Mouse (Mus musculus): Measurements from ENCODE around the gene Gm49450. TPM values are rescaled to one million over a fixed set of nuclear protein-coding genes. Genes with fewer than 3 reads are reported as not detected.
"Not testable (repeated sequence)": the region's sequence is repeated elsewhere in the genome, so short reads cannot be mapped to it uniquely, and the experiment has no call there.

Gm49450 gene
- total and polyA plus RNA-seq, 3 experiments: 26.2 TPM; not detected in 2

DNA sequence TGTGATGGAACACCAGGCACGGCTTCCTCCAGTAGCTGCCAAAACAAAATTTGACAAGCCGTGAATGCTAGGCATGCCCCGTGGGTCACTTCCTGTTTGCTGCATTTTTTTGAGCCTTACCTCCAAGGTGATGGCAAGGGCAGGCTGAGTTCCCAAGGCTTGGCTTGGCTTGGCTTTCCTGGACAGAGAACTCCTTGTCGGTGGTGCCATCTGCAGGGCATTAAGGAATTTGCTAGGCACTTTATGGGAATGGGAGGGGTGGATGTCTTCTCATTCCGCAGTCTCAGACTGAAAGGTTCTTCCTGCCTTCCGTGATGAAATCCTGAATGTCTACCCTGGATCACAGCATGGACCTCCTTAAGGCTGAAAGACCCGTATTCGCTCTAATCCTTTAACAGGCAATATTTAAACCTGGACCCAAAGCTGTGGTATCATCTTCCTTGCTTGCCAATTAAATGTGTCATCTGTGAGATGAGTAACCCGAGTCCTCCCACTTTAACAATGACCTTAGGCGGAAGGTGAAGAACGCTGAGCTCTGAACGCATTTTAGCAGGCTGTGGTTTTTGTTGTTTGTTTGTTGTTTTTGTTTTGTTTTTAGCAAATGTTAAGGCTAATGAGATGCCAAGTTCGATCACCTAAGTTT is 24.6 kb downstream of the Gm49450 start:
- Histone ChIP-seq H3K27ac (peak overlapping the region; percentile 32; the same call in 1 of the 2 replicates), H3K4me1 (ENCODE audit: control insufficient read depth, insufficient read depth, low read length) (peaks cover 8% of the 10 kb centered on the region), H3K27me3 (ENCODE audit: control insufficient read depth, insufficient read depth, low read length) (no peaks in the 10 kb centered on the region), H3K9ac (ENCODE audit: low read depth, low read length) (no peak overlapping the region), H3K4me3 (no peak overlapping the region), H3K79me2 (replicated peaks; ENCODE audit: control insufficient read depth, insufficient read depth, low read length) (no peaks in the 10 kb centered on the region), H3K36me3 (ENCODE audit: control insufficient read depth, insufficient read depth, low read length) (peaks cover 6% of the 10 kb centered on the region)
- WGBS: 13% methylated on average over 13 of the region's 13 CpGs
- peak; percentile 66 to 80 for DNase-seq
- TF ChIP-seq CTCF (IDR thresholded peaks at IDR 0.05): peak; percentile 82
- TF ChIP-seq POLR2A (IDR thresholded peaks at IDR 0.05; ENCODE audit: insufficient read depth, low read depth, low read length): no peak
- TF ChIP-seq EP300 (IDR thresholded peaks at IDR 0.05; ENCODE audit: insufficient read depth, low read depth, low read length): peak; percentile 86
- intact Hi-C loops (cut with DNase I): loop anchor here (1.0 kb wide), 2 partner anchors 36 to 51 kb away; no protein-coding TSS in a partner anchor

- Histone ChIP-seq H3K27ac (no peak overlapping the region), H3K4me3 (no peak overlapping the region), H3K4me1 (ENCODE audit: control insufficient read depth, insufficient read depth, low read length) (peaks cover 6% of the 10 kb centered on the region), H3K36me3 (ENCODE audit: control insufficient read depth, insufficient read depth, low read length) (peaks cover 4% of the 10 kb centered on the region), H3K9ac (ENCODE audit: low read depth, low read length) (no peak overlapping the region), H3K27me3 (ENCODE audit: control insufficient read depth, insufficient read depth, low read length) (no peaks in the 10 kb centered on the region), H3K79me2 (replicated peaks; ENCODE audit: control insufficient read depth, insufficient read depth, low read length) (no peaks in the 10 kb centered on the region)
- intact Hi-C loops (cut with DNase I): no loop called here
- 85% methylated on average over 5 of the region's 5 CpGs for WGBS
- DNase-seq: no peak
- TF ChIP-seq EP300 (IDR thresholded peaks at IDR 0.05; ENCODE audit: insufficient read depth, low read depth, low read length) (no peak), POLR2A (IDR thresholded peaks at IDR 0.05; ENCODE audit: insufficient read depth, low read depth, low read length) (no peak), CTCF (IDR thresholded peaks at IDR 0.05) (no peak)
Measured at GRCm38 (mm10) chr15:98927566-98927965, 25.8 kb downstream of the Gm49450 start.

DNA sequence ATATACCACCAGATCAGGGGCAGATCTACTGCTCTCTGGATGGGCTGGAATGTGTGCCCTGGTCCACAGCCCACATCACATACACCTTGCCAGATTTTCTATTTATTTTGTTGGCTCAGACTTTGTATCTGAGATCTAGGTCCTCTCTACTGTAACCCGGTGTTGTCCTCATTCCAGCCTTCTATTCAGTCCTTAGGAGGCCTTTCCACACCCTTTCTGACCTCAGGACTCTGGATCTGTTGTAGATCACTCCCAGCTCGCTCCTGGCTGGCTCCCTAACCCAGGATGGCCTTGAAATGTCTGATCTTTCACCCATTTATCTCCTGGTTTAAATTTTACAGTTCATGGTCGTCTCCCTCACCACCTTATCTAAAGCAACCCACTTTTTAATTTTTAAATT is 28.7 kb downstream of the Gm49450 start:
- Histone ChIP-seq H3K27ac (no peak overlapping the region), H3K4me1 (ENCODE audit: control insufficient read depth, insufficient read depth, low read length) (peaks cover 4% of the 10 kb centered on the region), H3K36me3 (ENCODE audit: control insufficient read depth, insufficient read depth, low read length) (no peaks in the 10 kb centered on the region), H3K9ac (ENCODE audit: low read depth, low read length) (no peak overlapping the region), H3K79me2 (replicated peaks; ENCODE audit: control insufficient read depth, insufficient read depth, low read length) (no peaks in the 10 kb centered on the region), H3K27me3 (ENCODE audit: control insufficient read depth, insufficient read depth, low read length) (no peaks in the 10 kb centered on the region), H3K4me3 (no peak overlapping the region)
- WGBS: 51% methylated on average over 3 of the region's 3 CpGs
- no peak for DNase-seq
- TF ChIP-seq EP300 (IDR thresholded peaks at IDR 0.05; ENCODE audit: insufficient read depth, low read depth, low read length) (no peak), POLR2A (IDR thresholded peaks at IDR 0.05; ENCODE audit: insufficient read depth, low read depth, low read length) (no peak), CTCF (IDR thresholded peaks at IDR 0.05) (no peak)
- intact Hi-C loops (cut with DNase I): no loop called here

- Histone ChIP-seq H3K79me2 (replicated peaks; ENCODE audit: control insufficient read depth, insufficient read depth, low read length) (no peaks in the 10 kb centered on the region), H3K27me3 (ENCODE audit: control insufficient read depth, insufficient read depth, low read length) (no peaks in the 10 kb centered on the region), H3K9ac (ENCODE audit: low read depth, low read length) (no peak overlapping the region), H3K27ac (no peak overlapping the region), H3K4me1 (ENCODE audit: control insufficient read depth, insufficient read depth, low read length) (peaks cover 1% of the 10 kb centered on the region), H3K36me3 (ENCODE audit: control insufficient read depth, insufficient read depth, low read length) (no peaks in the 10 kb centered on the region), H3K4me3 (no peak overlapping the region)
- intact Hi-C loops (cut with DNase I): no loop called here
- no peak for DNase-seq
- WGBS: 70% methylated on average over 2 of the region's 2 CpGs
- TF ChIP-seq POLR2A (IDR thresholded peaks at IDR 0.05; ENCODE audit: insufficient read depth, low read depth, low read length): no peak
- TF ChIP-seq CTCF (IDR thresholded peaks at IDR 0.05): no peak
- TF ChIP-seq EP300 (IDR thresholded peaks at IDR 0.05; ENCODE audit: insufficient read depth, low read depth, low read length): no peak
Measured at GRCm38 (mm10) chr15:98923031-98923537, 30.3 kb downstream of the Gm49450 start.

- Histone ChIP-seq H3K27me3 (ENCODE audit: control insufficient read depth, insufficient read depth, low read length) (no peaks in the 10 kb centered on the region), H3K27ac (no peak overlapping the region), H3K9ac (ENCODE audit: low read depth, low read length) (no peak overlapping the region), H3K79me2 (replicated peaks; ENCODE audit: control insufficient read depth, insufficient read depth, low read length) (no peaks in the 10 kb centered on the region), H3K36me3 (ENCODE audit: control insufficient read depth, insufficient read depth, low read length) (no peaks in the 10 kb centered on the region), H3K4me3 (no peak overlapping the region), H3K4me1 (ENCODE audit: control insufficient read depth, insufficient read depth, low read length) (no peaks in the 10 kb centered on the region; the same call in 1 of the 2 replicates)
- WGBS: 34% methylated on average over 3 of the region's 3 CpGs
- intact Hi-C loops (cut with DNase I): no loop called here
- DNase-seq: no peak
- TF ChIP-seq POLR2A (IDR thresholded peaks at IDR 0.05; ENCODE audit: insufficient read depth, low read depth, low read length): no peak
- no peak for TF ChIP-seq EP300 (IDR thresholded peaks at IDR 0.05; ENCODE audit: insufficient read depth, low read depth, low read length)
- TF ChIP-seq CTCF (IDR thresholded peaks at IDR 0.05): no peak
Measured at GRCm38 (mm10) chr15:98922581-98922980, 30.8 kb downstream of the Gm49450 start.

DNA sequence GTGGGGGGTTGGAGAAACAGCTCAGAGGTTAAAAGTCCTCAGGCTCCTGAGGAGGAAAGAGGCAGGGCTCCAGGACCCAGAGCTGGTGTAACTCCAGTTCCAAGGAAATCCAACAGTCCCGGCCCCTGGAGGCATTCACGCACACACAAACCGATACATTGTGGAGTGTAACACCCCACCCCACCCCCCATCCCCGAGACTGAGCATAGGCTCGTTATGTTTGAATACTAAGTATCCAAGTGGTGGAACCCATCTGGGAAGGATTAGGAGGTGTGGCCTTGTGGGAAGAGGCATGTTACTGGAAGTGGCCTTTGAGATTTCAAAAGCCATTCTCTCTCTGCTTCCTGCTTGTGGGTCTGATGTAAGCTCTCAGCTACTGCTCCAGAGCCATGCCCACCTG is 31.8 kb downstream of the Gm49450 start:
- no peak overlapping the region for H3K4me3 ChIP-seq
- no peaks in the 10 kb centered on the region for H3K36me3 ChIP-seq (ENCODE audit: control insufficient read depth, insufficient read depth, low read length)
- no peak for TF ChIP-seq POLR2A (IDR thresholded peaks at IDR 0.05; ENCODE audit: insufficient read depth, low read depth, low read length)
- no peak for TF ChIP-seq EP300 (IDR thresholded peaks at IDR 0.05; ENCODE audit: insufficient read depth, low read depth, low read length)
- TF ChIP-seq CTCF (IDR thresholded peaks at IDR 0.05): no peak
- DNase-seq: no peak
- intact Hi-C loops (cut with DNase I): no loop called here
- H3K9ac ChIP-seq (ENCODE audit: low read depth, low read length): no peak overlapping the region
- no peaks in the 10 kb centered on the region; the same call in 1 of the 2 replicates for H3K4me1 ChIP-seq (ENCODE audit: control insufficient read depth, insufficient read depth, low read length)
- 89% methylated on average over 5 of the region's 5 CpGs for WGBS
- H3K27ac ChIP-seq: no peak overlapping the region
- H3K79me2 ChIP-seq (replicated peaks; ENCODE audit: control insufficient read depth, insufficient read depth, low read length): no peaks in the 10 kb centered on the region
- H3K27me3 ChIP-seq (ENCODE audit: control insufficient read depth, insufficient read depth, low read length): no peaks in the 10 kb centered on the region

DNA sequence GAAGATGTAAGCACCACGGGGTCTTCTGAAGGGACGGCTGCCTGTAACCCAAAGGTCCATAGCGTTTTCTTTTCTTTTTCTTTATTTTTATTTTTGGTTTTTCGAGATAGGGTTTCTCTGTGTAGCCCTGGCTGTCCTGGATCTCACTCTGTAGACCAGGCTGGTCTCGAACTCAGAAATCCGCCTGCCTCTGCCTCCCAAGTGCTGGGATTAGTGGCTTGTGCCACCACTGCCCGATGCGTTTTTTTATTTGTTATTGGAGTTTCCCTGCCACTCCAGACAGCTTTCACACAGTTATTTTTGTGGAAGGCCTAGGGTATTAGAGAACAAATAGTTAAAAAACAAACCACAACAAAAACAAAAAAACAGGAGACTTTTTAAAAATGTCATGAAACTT is 34.9 kb downstream of the Gm49450 start:
- H3K79me2 ChIP-seq (replicated peaks; ENCODE audit: control insufficient read depth, insufficient read depth, low read length); DNase-seq; H3K4me1 ChIP-seq (ENCODE audit: control insufficient read depth, insufficient read depth, low read length); H3K27me3 ChIP-seq (ENCODE audit: control insufficient read depth, insufficient read depth, low read length); H3K36me3 ChIP-seq (ENCODE audit: control insufficient read depth, insufficient read depth, low read length): not testable (repeated sequence)
- H3K4me3 ChIP-seq: peak overlapping the region; percentile 96
- intact Hi-C loops (cut with DNase I): loop anchor here (5.0 kb wide), 2 partner anchors 36 to 86 kb away; partner anchors contain the start of gene Prkag1
- peak overlapping the region; percentile 99 for H3K27ac ChIP-seq
- H3K9ac ChIP-seq (ENCODE audit: low read depth, low read length): peak overlapping the region; percentile 63
- 15% methylated on average over 8 of the region's 8 CpGs for WGBS
